Mouse (Mus musculus) E14TG2a.4 (cell line): ENCODE results near the gene Ust.

Experiments
- H3K27me3 ChIP-seq: 2 replicates; pipeline ENCODE4 v1.6.1; 2014; ENCODE audit warnings: low read length, control low read depth; ENCODE audit not compliant: insufficient read depth
- H3K36me3 ChIP-seq: 2 replicates; pipeline ENCODE4 v1.6.1; 2014; ENCODE audit warnings: low read length, control low read depth; ENCODE audit not compliant: insufficient read depth
- H3K4me1 ChIP-seq: replicated peaks from 2 replicates; pipeline ENCODE4 v1.6.1; 2014; ENCODE audit warnings: low read depth, low read length, control low read depth
- H3K4me3 ChIP-seq: replicated peaks from 2 replicates; pipeline ENCODE4 v1.5.1; 2014; ENCODE audit warnings: mild to moderate bottlenecking, low read length
- H3K9me3 ChIP-seq: 2 replicates; pipeline ENCODE4 v1.6.1; 2014; ENCODE audit warnings: low read length, control low read depth
- CTCF ChIP-seq: conservative IDR thresholded peaks from 2 replicates; pipeline ENCODE4 v1.5.1; 2014; ENCODE audit warnings: low read length
- NANOG ChIP-seq: IDR thresholded peaks from 2 replicates; pipeline ENCODE4 v1.6.1; 2014; ENCODE audit warnings: borderline replicate concordance, low read length, mixed read lengths
- POU5F1 ChIP-seq: IDR thresholded peaks from 2 replicates; pipeline ENCODE4 v1.6.1; 2014; ENCODE audit warnings: low read length, borderline replicate concordance

Ust gene

DNA sequence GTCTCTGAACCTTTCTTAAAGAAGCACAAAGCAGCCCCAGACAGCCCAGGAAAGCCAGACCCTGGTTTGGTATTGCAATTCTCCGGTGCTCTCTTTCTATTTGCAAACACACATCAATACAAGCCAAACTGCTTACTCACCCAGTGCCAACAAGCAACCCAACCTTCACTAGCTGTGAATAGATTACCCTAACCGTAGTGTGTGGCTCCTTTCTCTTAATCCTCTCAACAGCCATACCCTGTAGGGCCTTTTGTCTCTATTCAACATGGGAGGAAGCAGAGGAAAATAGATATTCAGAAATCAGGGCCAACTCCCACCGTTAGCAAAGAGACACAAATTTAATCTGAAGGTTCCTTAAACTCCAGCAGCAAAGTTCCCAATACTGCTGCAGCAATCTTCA lies 154.4 kb downstream of the Ust start:
- no peak for TF ChIP-seq POU5F1
- TF ChIP-seq NANOG = peak; percentile 85
- Histone ChIP-seq H3K9me3 (no peaks in the 10 kb centered on the region), H3K4me1 (peaks cover 56% of the 10 kb centered on the region), H3K4me3 (no peak overlapping the region; the same call in 1 of the 2 replicates), H3K36me3 (no peaks in the 10 kb centered on the region), H3K27me3 (no peaks in the 10 kb centered on the region)

DNA sequence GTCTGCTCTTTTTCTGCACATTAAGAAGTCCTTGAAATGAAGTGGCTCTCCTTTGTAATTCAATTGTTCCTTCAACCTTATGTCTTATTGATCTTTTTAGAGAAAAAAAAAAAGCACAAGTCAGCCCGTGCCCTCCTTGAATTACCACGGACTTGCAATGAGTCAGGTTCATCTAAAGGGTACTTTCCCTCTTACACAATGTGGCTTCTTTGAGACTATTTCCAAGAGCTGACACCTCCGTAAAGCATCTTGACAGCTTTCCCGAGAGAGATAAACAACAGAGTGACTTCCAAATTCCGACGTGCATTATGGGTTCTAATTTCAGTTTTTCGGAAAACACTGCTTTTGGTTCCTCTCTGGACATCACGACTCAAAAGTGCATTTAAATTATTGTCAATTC lies 155.3 kb downstream of the Ust start:
- TF ChIP-seq POU5F1 = no peak
- Histone ChIP-seq H3K4me1 (peaks cover 62% of the 10 kb centered on the region), H3K4me3 (no peak overlapping the region), H3K27me3 (no peaks in the 10 kb centered on the region), H3K9me3 (no peaks in the 10 kb centered on the region), H3K36me3 (no peaks in the 10 kb centered on the region)

DNA sequence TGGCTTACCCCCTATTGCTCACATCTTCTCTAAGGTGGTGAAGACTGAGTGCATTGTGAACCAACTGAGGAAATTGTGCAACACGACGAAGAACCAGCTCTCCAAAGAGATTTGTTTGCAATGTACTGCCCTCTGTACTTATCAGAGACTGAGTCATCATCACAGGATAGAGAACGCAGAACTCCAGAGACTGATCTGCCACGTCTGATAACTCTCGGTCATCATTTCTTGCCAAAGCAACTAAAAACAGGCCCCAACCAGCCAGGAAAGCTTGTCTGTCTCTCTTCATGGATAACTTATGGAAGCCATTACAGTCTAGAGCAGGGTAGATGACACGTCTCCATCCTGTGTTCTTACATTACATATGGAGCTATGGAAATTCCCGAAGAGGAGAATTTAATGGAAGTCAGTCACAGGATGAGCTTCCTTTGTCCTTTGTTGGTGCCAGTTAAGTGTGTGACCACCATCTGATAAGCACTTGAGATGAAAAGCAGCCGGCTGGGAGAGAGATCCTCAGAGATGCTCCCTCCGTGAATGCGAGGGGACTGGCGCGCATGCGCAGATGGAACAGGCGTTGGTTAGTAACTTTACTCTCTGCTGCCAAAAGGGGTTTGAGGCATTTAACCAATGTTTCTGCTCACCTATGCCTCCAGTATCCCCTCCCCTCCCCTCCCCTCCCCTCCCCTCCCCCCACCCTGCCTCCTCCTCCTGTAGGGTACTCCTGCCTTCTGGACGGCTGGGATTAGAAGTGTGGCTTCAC lies 160.2 kb downstream of the Ust start:
- Histone ChIP-seq H3K36me3 (0 out of 2 replicates have a peak, but pooled peaks cover 3% of the 10 kb centered on the region), H3K4me1 (peaks cover 40% of the 10 kb centered on the region), H3K4me3 (no peak overlapping the region), H3K27me3 (no peaks in the 10 kb centered on the region), H3K9me3 (peaks cover 31% of the 10 kb centered on the region)
- no peak for TF ChIP-seq POU5F1
- TF ChIP-seq CTCF = no peak
- no peak for TF ChIP-seq NANOG

DNA sequence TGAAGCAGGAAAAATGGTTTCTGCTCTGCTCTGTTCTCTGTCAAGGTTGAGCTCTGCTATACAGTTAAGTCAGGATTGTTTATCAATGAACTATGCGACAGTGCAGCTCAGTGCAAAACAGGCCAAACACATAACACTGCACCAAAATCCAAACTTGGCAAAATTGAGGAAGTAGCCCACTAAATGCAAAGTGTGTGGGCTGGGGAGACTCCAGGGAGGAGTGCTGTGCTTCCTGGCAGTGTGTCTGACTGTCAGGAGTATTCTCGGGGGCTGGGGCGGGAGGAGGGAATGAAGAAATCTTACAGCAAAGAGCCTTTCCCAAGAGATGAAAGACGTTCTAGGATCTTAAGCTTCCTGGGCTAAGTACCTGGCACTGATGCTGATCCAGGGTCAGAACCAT lies 165.1 kb downstream of the Ust start:
- 0 out of 2 replicates have a peak, but pooled peaks cover 3% of the 10 kb centered on the region for H3K36me3 ChIP-seq
- no peaks in the 10 kb centered on the region for H3K27me3 ChIP-seq
- H3K4me3 ChIP-seq = no peak overlapping the region
- TF ChIP-seq POU5F1 = no peak
- TF ChIP-seq CTCF = no peak
- no peak for TF ChIP-seq NANOG
- H3K4me1 ChIP-seq = peaks cover 11% of the 10 kb centered on the region
- H3K9me3 ChIP-seq = peaks cover 56% of the 10 kb centered on the region

DNA sequence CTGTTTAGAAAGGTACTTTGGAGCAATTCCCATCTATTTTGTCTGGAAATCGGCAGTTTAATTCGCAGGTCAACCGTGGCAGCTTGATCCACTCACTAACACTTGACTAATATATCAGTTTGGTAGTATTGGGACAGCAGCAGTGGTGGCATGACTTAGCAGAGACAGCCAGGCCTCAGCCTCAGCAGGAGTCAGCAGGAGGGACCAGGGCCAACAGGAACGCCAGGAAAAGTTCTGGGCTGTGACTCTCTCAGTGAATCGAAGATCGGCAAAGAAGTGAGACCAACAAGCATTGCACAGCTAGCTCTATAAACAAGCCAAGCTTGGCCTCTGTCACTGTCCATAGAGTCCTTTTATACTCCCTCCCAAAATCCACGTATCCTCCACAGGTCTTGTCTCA lies 168.0 kb downstream of the Ust start:
- Histone ChIP-seq H3K4me1 (no peaks in the 10 kb centered on the region), H3K4me3 (no peak overlapping the region), H3K9me3 (peaks cover 46% of the 10 kb centered on the region), H3K36me3 (0 out of 2 replicates have a peak, but pooled peaks cover 3% of the 10 kb centered on the region), H3K27me3 (no peaks in the 10 kb centered on the region)
- no peak for TF ChIP-seq CTCF
- TF ChIP-seq NANOG = no peak
- no peak for TF ChIP-seq POU5F1

DNA sequence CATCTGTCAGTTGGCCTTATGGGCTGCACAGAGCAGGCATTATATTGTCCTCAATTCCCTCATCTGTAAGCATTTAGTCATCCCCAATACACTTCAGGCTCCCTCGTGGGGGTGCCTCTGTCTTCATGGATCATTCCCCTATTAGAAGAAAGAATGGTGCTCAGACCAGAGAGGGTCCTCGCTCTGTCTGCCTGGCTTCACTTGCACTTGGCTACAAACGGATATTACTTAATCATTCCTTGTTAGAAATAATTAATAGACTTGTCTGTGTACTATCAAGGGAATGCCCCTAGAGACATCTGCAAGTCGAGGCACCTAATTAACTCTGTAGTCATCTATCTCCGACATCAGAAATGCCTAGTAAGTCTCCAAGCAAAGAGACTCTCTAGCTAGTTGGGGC lies 171.1 kb downstream of the Ust start:
- Histone ChIP-seq H3K9me3 (peaks cover 15% of the 10 kb centered on the region), H3K27me3 (no peaks in the 10 kb centered on the region), H3K36me3 (no peaks in the 10 kb centered on the region), H3K4me1 (no peaks in the 10 kb centered on the region), H3K4me3 (no peak overlapping the region)
- no peak for TF ChIP-seq CTCF
- TF ChIP-seq NANOG = no peak
- TF ChIP-seq POU5F1 = no peak

DNA sequence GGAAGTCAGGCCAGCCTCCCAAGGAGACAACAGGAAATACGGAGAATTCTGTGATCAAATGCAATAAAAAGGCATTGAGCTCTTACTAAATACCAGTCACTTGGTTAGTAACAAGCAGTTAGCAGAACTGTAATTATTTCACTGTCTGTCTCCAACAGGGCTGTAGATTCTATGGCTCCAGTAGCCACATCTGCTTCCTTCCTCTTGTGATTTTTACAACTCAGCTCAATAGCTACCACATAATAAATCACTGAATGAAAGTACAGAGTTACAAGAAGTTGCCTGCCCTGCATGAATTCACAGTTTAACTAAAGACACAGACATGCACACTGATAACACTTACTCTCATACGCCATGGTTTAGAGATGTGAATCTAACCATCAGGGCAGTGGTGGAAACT lies 176.1 kb downstream of the Ust start:
- H3K4me1 ChIP-seq = 0 out of 2 replicates have a peak, but pooled peaks cover 10% of the 10 kb centered on the region
- H3K36me3 ChIP-seq = no peaks in the 10 kb centered on the region
- TF ChIP-seq NANOG (no peak), CTCF (no peak)
- no peak overlapping the region for H3K4me3 ChIP-seq
- no peaks in the 10 kb centered on the region for H3K9me3 ChIP-seq
- no peaks in the 10 kb centered on the region for H3K27me3 ChIP-seq

DNA sequence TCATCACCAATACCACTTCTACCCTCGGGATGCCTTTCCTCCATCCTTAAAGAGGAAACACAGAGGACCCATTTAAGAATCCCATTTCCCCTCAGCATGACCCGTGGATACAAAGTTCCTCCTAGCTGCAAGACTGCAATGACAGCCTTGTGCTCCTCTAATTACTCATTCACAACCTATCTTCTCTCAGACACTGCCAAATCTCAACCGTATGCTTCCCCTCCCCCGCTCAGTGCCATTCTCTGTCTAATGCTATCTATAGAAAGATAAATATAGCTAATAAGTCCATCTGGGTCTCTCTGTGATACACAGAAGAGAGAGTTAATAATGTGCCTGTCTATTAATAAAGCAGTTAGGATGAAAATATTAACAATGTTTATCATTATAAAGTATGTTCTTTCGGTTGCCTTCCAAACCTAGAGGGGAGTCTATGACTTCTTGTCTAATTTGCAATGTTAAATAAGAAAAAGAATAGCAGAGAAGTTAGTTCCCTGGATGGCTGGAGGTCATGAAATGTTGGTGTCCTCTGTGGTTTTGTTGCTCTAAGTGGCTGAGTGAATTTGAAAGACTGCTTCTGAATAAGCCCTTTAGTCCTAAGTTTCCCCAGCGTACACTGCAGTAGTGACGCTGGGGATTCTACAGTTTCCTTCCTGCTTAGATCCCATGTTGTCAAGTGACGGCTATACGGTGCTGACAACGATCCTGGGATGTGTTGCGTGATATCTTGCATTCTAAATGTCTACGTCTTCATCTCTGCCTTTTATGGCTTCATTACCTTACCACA lies 178.8 kb downstream of the Ust start:
- Histone ChIP-seq H3K4me3 (no peak overlapping the region), H3K27me3 (no peaks in the 10 kb centered on the region), H3K36me3 (no peaks in the 10 kb centered on the region), H3K4me1 (0 out of 2 replicates have a peak, but pooled peaks cover 10% of the 10 kb centered on the region), H3K9me3 (no peaks in the 10 kb centered on the region)
- TF ChIP-seq CTCF (no peak), NANOG (no peak), POU5F1 (no peak)
